ENCODE assay signal across 7 mouse cellular contexts in the genomic region with DNA sequence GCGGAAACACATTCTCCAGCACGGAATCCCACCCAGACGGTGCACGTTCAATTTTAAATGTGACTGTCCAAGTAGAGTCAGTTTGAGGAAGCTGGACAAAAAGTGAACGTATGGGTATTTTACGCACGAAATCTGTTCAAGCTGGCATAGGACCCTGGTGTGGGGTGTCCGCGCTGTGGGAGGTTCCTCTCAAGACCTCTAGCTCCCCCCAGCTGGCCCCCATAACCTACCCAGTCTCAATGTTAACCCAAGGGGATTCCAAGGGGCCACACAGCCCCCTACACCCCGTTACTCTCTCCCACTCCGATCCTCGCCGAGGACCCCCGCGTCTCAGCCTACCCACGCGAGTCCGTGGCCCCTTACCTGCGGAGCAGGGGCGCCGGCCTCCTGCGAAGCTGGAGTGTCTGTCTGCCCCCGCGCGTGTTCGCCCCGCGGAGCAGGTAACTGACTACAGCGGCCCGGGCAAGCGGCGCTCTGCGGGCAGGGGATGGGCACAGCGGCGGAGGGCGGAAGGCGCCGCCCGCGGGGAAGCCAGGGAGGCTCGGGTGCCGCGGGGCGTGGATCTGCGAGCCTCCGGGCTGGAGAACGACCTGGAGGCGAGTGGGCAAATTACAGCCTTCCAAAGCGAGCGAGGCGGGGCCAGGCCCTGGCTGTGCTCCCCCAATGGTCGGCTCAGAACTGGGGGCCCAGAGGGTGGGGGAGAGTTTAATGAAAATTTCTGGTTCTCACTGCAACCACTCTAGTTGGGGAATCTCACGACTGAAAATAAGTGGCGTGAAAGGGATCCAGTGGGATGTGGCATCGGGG. TPM values are rescaled to one million over a fixed set of nuclear protein-coding genes. Genes with fewer than 3 reads are reported as not detected.
DNase-seq lines count a peak whose midpoint lies in the region; ATAC-seq lines count a peak whose summit lies in the region.
"Not testable (repeated sequence)": the region's sequence is repeated elsewhere in the genome, so short reads cannot be mapped to it uniquely, and the experiment has no call there.

No protein-coding gene starts in this region.

- 1% methylated on average over 55 of the region's 55 CpGs for WGBS in forebrain, embryonic 13.5 days
- 2% methylated on average over 54 of the region's 55 CpGs for WGBS in heart, embryonic 16.5 days
- WGBS in liver, embryonic 11.5 days, result 2% methylated on average over 55 of the region's 55 CpGs
- WGBS in midbrain, embryonic 12.5 days, result 1% methylated on average over 53 of the region's 55 CpGs

- not testable (repeated sequence) for ATAC-seq in forebrain, embryonic 13.5 days; heart, embryonic 16.5 days (replicated peaks; ENCODE audit: extremely low read depth, insufficient read depth, low FRiP score); liver, embryonic 11.5 days (replicated peaks; ENCODE audit: low FRiP score); midbrain, embryonic 12.5 days (ENCODE audit: low FRiP score, low read depth)

- not testable (repeated sequence) for H3K4me1 ChIP-seq in brown adipose tissue, adult 24 weeks (ENCODE audit: control insufficient read depth, insufficient read depth, insufficient read length, low read length); liver, embryonic 11.5 days (replicated peaks; ENCODE audit: control insufficient read depth, insufficient read depth, low read length)
- peaks cover 28% of the 10 kb centered on the region for H3K4me1 ChIP-seq in forebrain, embryonic 13.5 days
- peaks cover 13% of the 10 kb centered on the region for H3K4me1 ChIP-seq in heart, embryonic 16.5 days (ENCODE audit: control insufficient read depth, insufficient read depth, low read length)
- peaks cover 21% of the 10 kb centered on the region for H3K4me1 ChIP-seq in midbrain, embryonic 12.5 days

- DNase-seq in kidney, adult 18-20 months, result peak; percentile 13
- DNase-seq in liver, embryonic 11.5 days (ENCODE audit: low spot score), result not testable (repeated sequence)
- DNase-seq in retina, postnatal 1 day, result peak; percentile 52

- peak overlapping the region; percentile 85 for H3K4me2 ChIP-seq in forebrain, embryonic 13.5 days
- H3K4me2 ChIP-seq in heart, embryonic 16.5 days (ENCODE audit: low read depth, low read length), result peak overlapping the region; percentile 99
- peak overlapping the region; percentile 25; the same call in 1 of the 2 replicates for H3K4me2 ChIP-seq in liver, embryonic 11.5 days
- peak overlapping the region; percentile 88 for H3K4me2 ChIP-seq in midbrain, embryonic 12.5 days (replicated peaks)

- not testable (repeated sequence) for H3K9ac ChIP-seq in forebrain, embryonic 13.5 days; heart, embryonic 16.5 days (ENCODE audit: low read length); liver, embryonic 11.5 days (ENCODE audit: low read depth, low read length); midbrain, embryonic 12.5 days (replicated peaks)

- H3K27ac ChIP-seq in brown adipose tissue, adult 24 weeks (replicated peaks; ENCODE audit: low read depth, low read length); forebrain, embryonic 13.5 days; heart, embryonic 16.5 days (ENCODE audit: low read length); liver, embryonic 11.5 days (ENCODE audit: low read depth, low read length); midbrain, embryonic 12.5 days (replicated peaks): not testable (repeated sequence)

- peaks cover 63% of the 10 kb centered on the region for H3K27me3 ChIP-seq in forebrain, embryonic 13.5 days
- H3K27me3 ChIP-seq in heart, embryonic 16.5 days (ENCODE audit: control insufficient read depth, insufficient read depth, low read length), result peaks cover 30% of the 10 kb centered on the region
- peaks cover 65% of the 10 kb centered on the region for H3K27me3 ChIP-seq in liver, embryonic 11.5 days (replicated peaks; ENCODE audit: control insufficient read depth, insufficient read depth, low read length)
- H3K27me3 ChIP-seq in midbrain, embryonic 12.5 days, result peaks cover 58% of the 10 kb centered on the region

- peak overlapping the region; percentile 20; the same call in 1 of the 2 replicates for H3K4me3 ChIP-seq in brown adipose tissue, adult 24 weeks (ENCODE audit: insufficient read depth, low read depth, low read length)
- peak overlapping the region; percentile 19 for H3K4me3 ChIP-seq in forebrain, embryonic 13.5 days
- H3K4me3 ChIP-seq in heart, embryonic 16.5 days (ENCODE audit: low read length), result peak overlapping the region; percentile 76
- peak overlapping the region; percentile 23; the same call in 1 of the 2 replicates for H3K4me3 ChIP-seq in liver, embryonic 11.5 days (ENCODE audit: low read depth, low read length)
- H3K4me3 ChIP-seq in midbrain, embryonic 12.5 days, result peak overlapping the region; percentile 68

- H3K36me3 ChIP-seq in forebrain, embryonic 13.5 days (ENCODE audit: poor library complexity, severe bottlenecking); heart, embryonic 16.5 days (ENCODE audit: control insufficient read depth, insufficient read depth); liver, embryonic 11.5 days (ENCODE audit: control insufficient read depth, insufficient read depth, low read length); midbrain, embryonic 12.5 days: not testable (repeated sequence)

- H3K9me3 ChIP-seq in forebrain, embryonic 13.5 days (replicated peaks); heart, embryonic 16.5 days (replicated peaks; ENCODE audit: control insufficient read depth, low read length); liver, embryonic 11.5 days (ENCODE audit: control insufficient read depth, low read length); midbrain, embryonic 12.5 days: not testable (repeated sequence)

RNA-seq across cellular contexts. Expression of a gene that starts 2.2 kb away (rescaled TPM):
- 3.6 and 4.8 TPM in 2 replicates for polyA plus RNA-seq in brown adipose tissue, adult 24 weeks (2012; ENCODE audit: insufficient read depth, insufficient read length, missing spikeins)
- polyA plus RNA-seq in forebrain, embryonic 13.5 days (2015; fragmentation: Nextera tagmentation; extraction: Ambion mirVana), result 8.9 and 10.3 TPM in 2 replicates
- 9.0 and 10.4 TPM in 2 replicates for polyA plus RNA-seq in heart, embryonic 16.5 days (2015; fragmentation: Nextera tagmentation; extraction: Ambion mirVana)
- 6.3 and 8.2 TPM in 2 replicates for polyA plus RNA-seq in liver, embryonic 11.5 days (2014; fragmentation: Nextera tagmentation; extraction: Ambion mirVana)
- polyA plus RNA-seq in midbrain, embryonic 12.5 days (2016; fragmentation: Nextera tagmentation; extraction: Ambion mirVana), result 18.2 and 24.7 TPM in 2 replicates

RNA-seq across cellular contexts. Expression of a gene that starts 7.1 kb away (rescaled TPM):
- not detected in 2 replicates for polyA plus RNA-seq in brown adipose tissue, adult 24 weeks (2012; ENCODE audit: insufficient read depth, insufficient read length, missing spikeins)
- 2.5 and 2.8 TPM in 2 replicates for polyA plus RNA-seq in forebrain, embryonic 13.5 days (2015; fragmentation: Nextera tagmentation; extraction: Ambion mirVana)
- polyA plus RNA-seq in heart, embryonic 16.5 days (2015; fragmentation: Nextera tagmentation; extraction: Ambion mirVana), result 2.1 and 2.3 TPM in 2 replicates
- polyA plus RNA-seq in liver, embryonic 11.5 days (2014; fragmentation: Nextera tagmentation; extraction: Ambion mirVana), result 3.2 and 4.0 TPM in 2 replicates
- polyA plus RNA-seq in midbrain, embryonic 12.5 days (2016; fragmentation: Nextera tagmentation; extraction: Ambion mirVana), result 8.5 and 10.3 TPM in 2 replicates

RNA-seq across cellular contexts. Expression of a gene that starts 7.1 kb away (rescaled TPM):
- polyA plus RNA-seq in brown adipose tissue, adult 24 weeks (2012; ENCODE audit: insufficient read depth, insufficient read length, missing spikeins), result 0.95 TPM in 1 of 2 replicates, not detected in the other
- polyA plus RNA-seq in forebrain, embryonic 13.5 days (2015; fragmentation: Nextera tagmentation; extraction: Ambion mirVana), result 0.61 and 0.81 TPM in 2 replicates
- 0.27 and 0.56 TPM in 2 replicates for polyA plus RNA-seq in heart, embryonic 16.5 days (2015; fragmentation: Nextera tagmentation; extraction: Ambion mirVana)
- 0.29 TPM in 1 of 2 replicates, not detected in the other for polyA plus RNA-seq in liver, embryonic 11.5 days (2014; fragmentation: Nextera tagmentation; extraction: Ambion mirVana)
- polyA plus RNA-seq in midbrain, embryonic 12.5 days (2016; fragmentation: Nextera tagmentation; extraction: Ambion mirVana), result 1.7 and 1.9 TPM in 2 replicates

Comparison
In these comparisons a context has a peak if more than half of its experiments do, and no peak if none do; other contexts are left out.
1. H3K4me3 ChIP-seq: peak in every context shown above with its lines; median percentile 76 in heart, embryonic 16.5 days; 68 in midbrain, embryonic 12.5 days; 23 in liver, embryonic 11.5 days; 20 in brown adipose tissue, adult 24 weeks; 19 in forebrain, embryonic 13.5 days.
2. H3K4me2 ChIP-seq: peak in every context shown above with its lines; median percentile 99 in heart, embryonic 16.5 days; 88 in midbrain, embryonic 12.5 days; 85 in forebrain, embryonic 13.5 days; 25 in liver, embryonic 11.5 days.